Mouse (Mus musculus) liver (tissue): ENCODE measurements around the gene Cuedc1.
"Not testable (repeated sequence)": the region's sequence is repeated elsewhere in the genome, so short reads cannot be mapped to it uniquely, and the experiment has no call there.

Source experiments
- DNase-seq: peaks from one replicate; pipeline ENCODE4 v3.0.0-alpha.2; 2020; ENCODE audit warnings: mixed read lengths

Gene Cuedc1

DNA sequence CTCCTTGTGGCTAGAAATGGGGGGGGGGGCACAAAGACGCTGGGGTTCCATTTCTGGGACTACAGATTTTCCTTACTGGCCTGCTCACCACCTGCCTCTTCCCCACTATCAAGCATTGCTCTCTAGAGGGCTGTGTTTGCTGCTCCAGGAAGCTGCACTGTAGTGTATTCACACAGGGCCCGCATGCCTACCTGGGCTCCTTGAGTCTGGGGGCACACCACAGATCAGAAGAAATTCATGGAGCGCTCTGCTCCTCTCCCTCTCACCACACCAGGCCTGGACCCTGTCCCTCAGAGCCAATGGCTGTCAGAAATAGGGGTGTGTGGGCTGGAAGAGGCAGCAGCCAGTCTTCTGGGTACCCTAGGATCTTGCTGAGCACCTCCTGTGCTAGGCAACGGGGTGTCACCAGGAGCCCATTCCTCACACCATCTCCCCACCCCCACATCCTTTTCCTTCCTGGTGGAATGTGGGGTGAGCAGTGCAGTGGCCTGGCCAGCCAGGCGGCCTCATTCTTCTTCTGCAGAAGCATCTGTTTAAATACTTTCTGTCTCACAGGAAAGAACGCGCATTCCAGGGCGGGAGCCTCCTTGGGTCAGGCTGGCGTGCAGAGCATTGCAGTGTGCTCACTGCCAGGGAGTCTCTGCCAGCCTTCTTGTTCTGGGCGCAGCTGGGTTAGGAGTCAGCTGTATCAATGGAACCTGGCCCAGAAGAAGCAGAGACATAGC lies 74.9 kb downstream of the Cuedc1 start:
- peak; percentile 44 for DNase-seq

DNA sequence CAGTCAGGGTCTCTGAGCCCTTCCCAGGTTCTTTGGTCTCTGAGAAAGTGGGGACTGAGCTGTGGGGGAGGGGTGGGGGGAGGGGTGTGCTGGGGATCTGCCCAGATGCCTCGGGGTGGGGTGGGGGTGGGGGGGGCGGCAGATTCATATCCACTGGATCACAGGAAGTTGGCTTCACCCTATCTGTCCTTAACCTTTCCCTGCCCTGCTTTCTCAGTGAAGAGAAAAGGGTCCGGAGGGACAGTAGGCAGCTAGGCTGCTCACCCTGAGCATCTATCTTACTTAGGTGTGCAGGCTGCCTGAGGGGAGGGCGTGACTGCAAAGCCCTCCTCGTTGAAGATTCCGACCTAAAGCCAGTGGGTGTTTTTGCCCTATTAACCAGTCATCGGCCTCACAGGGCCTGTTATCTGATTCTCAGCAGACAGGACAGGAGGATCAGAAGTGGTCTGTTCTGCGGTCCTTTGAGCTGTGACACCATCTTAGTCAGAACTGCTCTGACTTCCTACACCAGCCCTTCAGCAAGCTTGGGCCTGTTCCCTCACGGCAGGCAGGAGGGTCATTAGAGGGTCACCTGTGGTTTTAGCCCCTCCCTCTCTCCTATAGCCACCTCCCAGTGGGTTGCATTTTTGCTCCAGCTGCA lies 75.6 kb downstream of the Cuedc1 start:
- no peak for DNase-seq

DNA sequence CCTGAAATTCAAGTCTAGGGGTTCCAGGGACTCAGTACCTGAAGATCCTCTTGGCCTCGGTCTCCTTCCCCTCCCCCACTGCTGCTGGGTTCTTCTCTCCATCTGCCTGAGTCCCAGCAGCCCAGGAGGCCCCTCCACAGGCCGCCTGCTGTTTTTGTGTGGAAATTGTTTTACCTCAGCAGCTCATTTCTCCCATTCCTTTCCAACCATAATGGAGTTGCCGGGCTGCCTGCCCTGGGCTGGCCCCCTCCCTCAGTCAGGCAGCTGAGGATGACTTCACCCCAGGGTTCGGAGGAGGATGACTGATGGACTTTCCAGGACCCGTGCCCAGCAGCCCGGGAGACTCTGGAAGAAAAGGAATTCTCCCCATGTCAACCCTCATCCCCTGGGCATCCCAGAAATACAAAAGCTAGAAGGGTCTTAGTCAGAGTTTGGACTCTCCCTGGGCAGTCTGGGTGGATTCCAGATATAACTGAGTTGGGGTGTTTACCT lies 82.7 kb downstream of the Cuedc1 start:
- DNase-seq, result peak; percentile 33

DNA sequence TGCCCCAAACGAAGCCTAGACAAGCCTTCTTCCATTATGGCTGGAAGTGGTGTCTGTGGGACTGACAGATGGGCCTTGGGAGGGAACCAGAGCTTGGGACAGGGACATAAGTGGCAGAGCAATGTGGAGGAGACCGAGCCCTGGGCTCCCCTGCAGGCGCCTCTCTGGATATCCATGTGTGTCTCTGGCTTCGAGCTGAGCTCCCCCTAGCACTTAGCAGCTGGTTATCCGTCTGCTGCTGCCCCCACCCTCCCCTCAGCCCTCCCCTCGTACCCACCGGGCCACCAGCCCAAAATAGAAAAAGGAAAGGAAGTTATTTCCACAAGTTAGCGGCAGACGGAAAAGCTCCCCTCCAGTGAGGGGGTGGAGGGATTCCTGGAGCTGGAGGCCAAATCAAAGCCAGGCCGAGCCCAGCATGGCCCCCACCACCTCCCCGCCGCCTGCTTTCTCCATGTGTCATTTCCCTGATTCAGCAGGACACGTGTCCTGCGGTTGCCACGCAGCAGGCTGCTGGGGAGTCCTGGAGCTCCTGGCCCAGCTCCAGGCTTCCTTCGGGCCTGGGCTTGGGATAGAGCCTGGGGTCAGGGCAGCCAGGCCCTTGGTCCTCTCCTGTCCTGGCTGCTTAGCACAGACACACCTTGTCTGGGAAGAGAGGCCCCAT lies 83.2 kb downstream of the Cuedc1 start:
- peak; percentile 60 for DNase-seq

DNA sequence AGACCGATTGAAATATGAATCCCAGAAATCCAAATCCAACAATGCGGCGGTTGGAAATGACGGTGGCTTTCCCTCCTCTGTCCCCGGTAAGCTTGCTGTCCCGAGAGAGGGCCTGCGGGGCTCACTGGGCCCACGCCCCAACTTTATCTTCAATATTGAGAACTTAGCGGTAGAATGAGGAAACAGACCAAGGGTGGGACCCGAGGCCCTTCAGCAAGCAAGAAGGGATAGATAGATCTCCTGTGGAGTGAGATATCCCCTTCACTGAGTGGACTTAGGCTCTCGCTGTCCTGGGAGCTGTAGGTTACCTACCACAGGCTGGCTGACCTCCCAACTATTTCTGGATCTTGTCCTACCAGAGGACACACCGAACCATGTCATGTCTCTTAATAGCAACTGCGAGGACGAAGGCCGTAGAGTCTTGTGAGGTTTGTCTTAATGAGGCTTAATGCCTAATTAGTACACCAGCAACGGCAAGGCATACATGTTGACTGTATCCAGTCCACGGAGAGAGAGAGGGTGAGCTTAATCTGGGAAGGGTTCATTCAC lies 86.8 kb downstream of the Cuedc1 start:
- DNase-seq, result no peak

DNA sequence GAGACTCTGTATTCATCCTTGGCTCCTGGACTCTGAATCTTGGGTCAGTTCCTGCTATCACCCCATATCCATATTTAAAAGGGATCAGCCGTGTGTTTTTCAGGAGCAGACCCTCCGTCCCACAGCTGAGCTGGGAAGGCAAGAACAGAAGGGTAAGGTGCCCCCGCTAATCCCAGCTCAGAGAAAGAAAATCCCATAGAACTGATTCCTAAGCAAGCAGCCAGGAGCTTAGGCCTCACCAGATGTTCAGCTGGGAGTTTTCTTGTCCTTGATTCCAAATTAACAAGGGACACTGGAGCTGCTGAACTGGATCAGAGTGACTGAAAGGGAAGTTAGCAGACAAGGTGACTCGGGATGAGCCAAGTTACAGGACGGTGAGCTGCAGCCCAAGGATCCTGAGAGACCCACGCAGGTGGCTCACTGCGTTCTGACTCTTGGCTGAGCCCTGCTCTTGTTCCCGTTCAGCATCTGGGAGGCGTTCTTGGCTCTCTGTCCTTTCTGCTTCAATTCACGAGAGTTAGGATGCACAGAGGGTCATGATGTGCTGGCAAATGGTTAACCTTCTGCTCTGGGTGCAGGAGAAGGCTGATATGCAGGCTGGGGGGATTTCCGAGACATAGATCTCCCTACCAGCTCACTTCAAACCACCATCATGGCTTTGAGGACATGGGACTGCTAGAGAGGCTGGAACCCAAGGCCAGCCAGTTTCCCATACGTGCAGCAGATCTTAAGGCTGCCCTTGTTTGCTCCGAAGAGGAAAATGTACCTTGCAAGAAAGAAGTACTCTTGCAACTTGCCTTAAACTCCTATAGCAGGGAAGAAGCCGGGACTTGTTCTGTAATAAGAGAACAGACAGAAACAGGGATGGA lies 88.5 kb downstream of the Cuedc1 start:
- no peak for DNase-seq

DNA sequence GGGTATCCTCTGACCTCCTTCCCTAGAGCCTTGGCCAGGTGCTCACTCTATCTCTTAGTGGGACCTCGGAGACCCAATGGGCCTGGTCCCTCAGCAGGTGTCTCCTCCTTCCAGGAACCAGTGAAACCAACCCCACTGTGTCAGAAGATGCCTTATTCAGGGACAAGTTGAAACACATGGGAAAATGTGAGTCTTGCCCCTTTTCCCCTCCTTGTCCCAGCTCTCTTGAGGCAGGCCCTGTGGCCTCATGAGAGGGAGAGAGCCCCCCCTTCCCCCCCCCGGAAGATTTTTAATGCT lies 89.0 kb downstream of the Cuedc1 start:
- no peak for DNase-seq

DNA sequence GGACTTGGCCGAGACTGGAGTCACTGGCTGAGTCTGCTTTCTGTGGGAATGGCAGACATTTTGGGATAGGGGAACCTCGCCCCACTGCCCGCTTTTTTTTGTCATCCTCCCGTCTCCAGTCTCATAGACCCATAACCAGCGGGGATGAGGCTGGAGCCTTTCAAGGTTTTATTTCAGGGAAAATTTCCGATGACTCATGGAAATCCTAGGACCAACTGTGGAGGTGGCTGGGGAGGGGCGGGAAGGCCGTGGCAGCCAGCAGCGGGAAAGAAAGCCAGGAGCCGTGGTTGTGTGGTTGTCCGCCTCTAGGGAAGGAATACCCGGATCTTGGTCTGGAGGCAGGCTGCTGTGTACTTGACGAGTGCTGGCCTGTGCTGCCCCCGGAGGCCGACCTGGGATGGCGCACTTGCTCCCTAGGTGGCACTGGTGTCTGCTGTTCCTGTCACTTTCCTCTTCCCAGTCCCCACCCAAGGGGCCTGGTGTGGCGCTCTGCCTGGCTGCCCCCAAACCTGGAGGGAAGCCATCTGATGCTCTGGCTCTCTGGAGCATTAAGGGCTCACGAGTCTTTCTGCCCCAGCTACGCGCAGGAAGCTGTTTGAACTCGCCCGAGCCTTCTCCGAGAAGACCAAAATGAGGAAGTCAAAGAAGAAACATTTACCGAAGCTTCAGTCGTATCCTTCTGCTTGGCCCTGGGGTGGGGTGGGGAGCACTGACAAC lies 89.7 kb downstream of the Cuedc1 start:
- peak; percentile 70 for DNase-seq

DNA sequence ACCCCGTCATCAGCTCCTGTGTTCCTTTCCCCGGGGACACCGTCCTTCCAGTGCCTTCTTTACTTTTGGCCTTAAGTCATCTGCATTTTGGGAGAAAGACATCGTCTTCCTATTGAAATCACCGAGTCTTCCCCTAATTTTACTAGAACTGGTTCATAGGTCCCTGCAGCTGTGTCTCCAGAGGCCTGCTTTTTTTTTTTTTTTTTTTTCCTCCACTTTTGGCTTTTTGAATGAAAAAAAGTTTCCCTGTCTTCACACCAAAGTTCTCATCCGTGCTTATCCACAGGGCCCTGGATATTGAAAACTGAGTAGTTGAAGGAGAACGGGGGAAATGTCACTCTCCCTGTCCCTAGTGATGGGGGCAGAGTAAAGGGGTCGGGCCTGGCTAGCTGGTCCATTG lies 90.4 kb downstream of the Cuedc1 start:
- no peak for DNase-seq

DNA sequence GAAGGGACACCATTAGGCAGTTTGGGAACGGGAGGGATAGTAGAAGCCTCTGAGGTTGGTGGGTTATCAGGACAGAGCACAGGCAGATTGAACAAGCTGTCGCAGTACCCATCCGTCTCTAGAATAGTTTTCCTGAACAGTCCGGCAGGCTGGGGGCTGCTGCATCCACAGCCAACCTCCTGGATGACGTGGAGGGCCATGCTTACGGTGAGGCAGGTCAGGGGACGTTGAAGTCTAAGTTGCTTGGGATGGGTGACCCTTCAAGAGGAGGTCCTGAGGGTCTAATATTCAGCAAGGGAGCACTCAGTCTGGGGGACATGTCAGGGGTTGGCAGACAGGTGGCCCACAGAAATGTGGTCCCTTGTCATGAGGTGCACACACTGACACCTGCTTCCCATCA lies 90.8 kb downstream of the Cuedc1 start:
- DNase-seq, result no peak

DNA sequence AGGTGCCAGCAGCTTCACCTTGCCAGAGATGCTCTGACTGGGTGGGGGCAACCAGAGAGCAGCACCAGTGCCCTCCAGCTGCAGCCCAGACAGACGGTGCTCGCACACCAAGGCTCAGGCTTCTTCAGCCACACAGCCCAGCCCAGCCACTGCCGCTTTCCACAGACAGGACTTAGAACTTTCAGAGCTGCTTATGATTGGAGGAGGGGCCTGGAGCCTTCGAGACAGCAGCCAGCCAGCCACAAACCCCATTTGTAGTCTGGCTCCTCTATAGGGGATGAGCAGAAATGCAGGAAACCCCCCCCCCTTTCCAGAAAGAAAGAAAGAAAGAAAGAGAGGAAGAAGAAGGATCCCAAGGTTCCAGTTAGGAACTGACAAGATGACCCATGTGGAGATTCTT lies 94.7 kb downstream of the Cuedc1 start:
- DNase-seq, result peak; percentile 32

DNA sequence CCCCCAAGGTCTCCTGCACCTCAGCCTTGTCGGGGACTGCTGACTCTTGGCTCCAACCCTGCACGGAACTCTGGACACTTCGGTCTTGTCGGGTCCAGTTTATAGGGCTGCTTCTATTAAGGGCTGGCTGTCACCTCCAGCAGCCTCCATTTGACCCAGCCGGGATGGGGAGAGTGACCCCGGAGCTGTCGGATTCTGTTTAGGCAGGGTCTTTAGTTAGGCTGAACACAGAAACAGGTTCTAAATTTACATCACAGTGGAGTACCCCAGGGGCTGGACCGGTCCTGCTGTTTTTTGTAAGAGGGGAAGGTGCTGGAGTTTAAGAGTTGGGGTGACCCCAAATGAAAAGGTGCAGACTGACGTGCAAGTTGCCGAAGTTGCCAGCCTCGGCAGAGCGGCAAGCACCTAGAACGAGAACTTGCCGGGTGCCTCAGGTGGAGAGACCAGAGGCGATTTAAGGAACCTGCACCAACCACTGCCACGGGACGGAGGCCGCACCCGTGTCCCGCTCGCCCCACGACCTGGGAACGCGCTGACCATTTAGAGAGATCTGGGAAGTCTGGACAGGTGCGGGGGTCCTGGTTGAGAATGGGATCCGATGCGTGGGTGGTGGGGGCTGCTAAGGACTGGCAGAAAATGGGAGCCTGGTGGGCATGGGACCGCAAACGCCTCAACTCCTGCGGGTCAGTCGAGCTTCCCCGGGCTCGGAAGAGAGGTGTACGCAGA lies 95.4 kb downstream of the Cuedc1 start:
- no peak for DNase-seq

DNA sequence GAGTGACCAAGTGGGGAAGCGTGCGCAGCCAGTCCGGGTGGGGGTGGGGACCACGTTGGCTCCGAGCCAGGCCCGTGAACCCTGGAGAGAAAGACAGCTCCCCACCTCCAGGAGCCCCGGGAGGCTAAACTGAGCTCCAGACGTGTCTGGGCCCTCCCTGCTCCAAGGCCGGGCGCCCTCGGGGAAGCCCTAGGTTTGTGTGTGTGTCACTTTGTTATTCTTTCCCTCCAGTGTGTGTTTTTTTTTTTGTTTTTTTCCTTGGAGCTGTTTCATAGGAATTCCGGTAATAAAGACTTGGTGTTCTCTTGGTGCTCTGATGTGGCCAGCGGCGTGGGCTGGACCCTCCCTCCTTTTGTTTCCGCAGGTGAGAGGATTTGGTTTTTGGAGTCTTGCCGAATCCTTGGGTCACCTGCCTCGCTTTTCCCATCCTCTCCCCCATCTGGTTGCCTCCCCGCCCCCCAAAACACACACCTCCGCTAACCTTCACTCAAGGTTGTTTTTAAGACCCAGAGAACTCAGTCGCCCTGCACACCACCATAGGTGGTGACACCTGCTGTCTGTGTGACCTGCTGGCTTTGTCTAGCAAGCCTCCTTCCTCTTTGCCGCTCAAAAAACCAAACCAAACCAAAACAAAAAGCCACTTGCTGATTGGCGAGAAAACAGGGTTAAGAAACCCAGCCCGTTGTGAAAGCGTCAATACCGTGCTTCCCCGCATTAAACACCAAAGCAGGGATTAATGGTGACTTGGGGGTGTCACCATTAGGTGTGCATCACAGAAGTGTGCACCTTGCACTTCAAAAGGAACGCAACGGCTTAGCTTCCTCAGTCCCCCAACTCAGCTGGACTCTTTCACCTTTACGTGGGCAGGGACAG lies 96.2 kb downstream of the Cuedc1 start:
- DNase-seq, result peak; percentile 34

DNA sequence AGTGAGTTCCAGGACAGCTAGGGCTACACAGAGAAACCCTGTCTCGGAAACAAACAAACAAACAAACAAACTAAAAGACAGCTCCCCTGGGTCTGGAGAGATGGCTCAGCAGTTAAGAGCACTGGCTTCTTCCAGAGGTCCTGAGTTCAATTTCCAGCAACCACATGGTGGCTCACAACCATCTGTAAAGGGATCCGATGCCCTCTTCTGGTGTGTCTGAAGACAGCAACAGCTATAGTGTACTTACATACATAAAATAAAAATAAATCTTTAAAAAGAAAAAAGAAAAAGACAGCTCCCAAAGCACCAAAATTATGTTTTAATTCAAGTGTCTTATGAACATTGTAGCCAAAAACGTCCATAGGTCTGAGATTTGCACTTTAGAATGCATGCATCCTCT lies 97.8 kb downstream of the Cuedc1 start:
- not testable (repeated sequence) for DNase-seq

DNA sequence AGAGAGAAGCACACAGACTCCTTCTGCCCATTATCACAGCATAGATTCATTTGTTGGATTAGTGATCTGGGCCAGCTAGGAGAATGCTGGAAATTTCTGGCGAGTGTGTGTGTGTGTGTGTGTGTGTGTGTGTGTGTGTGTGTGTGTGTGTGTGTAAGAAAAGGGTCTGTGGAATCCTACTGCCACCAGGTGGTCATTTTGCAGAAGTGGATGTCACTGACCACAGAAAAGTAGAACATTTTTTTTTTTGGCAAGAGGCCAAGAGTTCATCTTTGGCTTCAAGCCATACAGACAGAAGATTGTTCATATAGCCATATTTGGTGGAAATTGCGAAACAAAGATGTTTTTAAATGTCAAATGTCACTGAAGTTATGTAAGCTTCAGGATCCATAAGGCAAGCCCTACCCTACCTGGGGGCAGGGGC lies 99.3 kb downstream of the Cuedc1 start:
- DNase-seq, result peak; percentile 44

DNA sequence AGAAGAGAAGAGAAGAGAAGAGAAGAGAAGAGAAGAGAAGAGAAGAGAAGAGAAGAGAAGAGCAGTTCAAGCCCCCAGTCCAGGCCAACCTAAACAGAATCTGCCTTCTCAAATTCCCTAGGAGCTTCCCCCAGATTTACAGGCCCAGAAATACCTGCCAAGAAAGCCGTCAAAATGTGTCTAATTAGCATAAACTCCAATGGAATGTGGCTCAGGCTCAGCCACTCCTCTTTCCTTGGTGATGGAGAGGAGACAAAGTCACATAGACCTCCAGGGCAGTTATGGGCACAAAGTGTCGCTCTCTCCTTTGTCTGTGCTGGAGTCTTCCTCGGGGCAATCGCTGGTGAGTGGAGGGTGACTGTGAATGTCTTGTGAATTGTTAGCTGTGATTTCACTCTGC lies 100.4 kb downstream of the Cuedc1 start:
- DNase-seq, result no peak

DNA sequence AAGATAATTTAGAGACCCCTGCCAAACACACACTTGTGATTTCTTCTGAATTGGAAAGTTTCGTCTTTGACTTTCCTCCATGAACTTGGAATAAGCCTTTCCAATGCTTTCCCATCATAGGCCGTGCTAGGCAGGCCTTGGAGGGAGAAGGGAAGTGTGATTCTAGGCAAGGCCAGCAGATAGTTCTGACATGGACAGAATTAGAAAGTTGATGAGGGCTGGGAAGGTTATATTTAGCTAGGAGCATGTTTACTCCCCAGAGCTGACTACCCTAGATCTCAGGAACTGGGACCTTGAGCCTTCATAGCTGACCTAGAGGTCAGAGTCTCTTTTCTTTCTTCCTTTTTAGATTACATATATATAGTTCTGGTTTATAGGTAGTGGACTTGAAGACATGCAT lies 103.3 kb downstream of the Cuedc1 start:
- no peak for DNase-seq

DNA sequence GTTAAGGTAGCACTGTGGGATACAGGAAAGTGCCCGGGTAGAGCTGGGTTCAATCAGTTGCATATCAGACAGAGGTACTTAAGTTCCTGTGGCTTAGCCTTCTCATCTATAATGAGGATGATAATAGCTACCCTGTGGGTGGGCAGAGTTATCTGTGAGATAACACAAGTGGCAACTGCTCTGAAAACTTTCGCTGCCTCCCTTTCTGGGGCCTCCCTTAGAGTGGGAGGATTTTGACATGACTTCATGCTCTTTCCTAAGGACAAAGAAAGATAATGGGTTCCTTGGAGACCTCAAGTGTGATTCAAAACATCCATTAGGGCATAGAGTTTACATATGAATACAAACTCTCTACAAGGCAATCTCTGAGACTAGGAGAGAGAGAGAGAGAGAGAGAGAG lies 104.2 kb downstream of the Cuedc1 start:
- peak; percentile 31 for DNase-seq

DNA sequence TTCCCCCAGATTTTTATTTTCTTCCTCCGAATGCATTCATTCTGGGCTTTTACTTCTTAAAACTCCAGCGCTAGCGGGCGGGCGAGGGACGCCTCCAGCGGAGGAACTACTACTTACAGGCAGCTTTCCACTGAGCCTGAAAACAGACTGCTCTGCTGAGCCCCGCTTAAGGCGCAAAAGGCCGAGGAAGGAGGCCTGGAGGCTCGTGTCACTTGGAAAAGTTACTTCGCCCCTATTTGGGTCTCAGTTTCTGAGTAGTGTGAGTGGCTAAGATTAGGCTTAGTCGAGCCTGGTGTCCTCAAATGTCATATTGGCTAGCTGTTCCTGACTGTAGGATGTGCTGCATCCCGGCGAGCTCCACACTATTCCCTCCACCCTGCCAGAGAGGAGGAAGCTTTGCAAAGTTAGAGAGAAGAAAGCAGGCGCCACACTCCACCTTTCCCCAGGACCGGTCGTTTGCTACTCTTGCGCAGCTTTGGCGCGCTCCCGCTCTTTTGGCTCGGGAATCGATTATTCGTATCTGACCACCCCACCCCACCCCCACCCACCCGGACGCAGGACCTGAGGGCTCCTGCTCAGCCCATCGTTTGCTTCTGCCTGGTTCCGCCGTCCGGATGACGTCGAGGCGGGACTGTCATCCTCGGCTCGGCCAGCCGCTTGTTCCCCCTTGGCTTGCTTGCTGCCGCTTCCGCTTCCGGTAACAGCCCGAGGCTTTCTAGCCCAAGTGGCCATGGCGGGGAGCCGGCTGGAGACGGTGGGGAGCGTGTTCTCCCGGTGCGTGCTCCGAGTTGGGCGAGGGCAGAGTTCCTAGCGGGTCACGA lies 106.1 kb downstream of the Cuedc1 start, which contains the start of gene Mrps23:
Gene Mrps23, plus strand, starts transcription at position 677 of the 821 bp plus-strand sequence.
- peak; percentile 92 for DNase-seq
